Mouse (Mus musculus): Measurements from ENCODE around the gene Ahcyl2. TPM values are rescaled to one million over a fixed set of nuclear protein-coding genes. Genes with fewer than 3 reads are reported as not detected.
A peak's percentile ranks its signal among the peaks of the same experiment; 100 is the strongest.

Gene Ahcyl2
- polyA plus RNA-seq, 2 experiments, result 20.8 to 23.3 TPM

- no peaks in the 10 kb centered on the region for H3K9me3 ChIP-seq (ENCODE audit: control insufficient read depth, low read length)
- H3K4me1 ChIP-seq (ENCODE audit: control insufficient read depth, insufficient read depth, low read length), result no peaks in the 10 kb centered on the region
- no peak overlapping the region for H3K4me2 ChIP-seq (replicated peaks; ENCODE audit: low read depth, low read length, severe bottlenecking)
- 82% methylated on average over 4 of the region's 4 CpGs for WGBS
- no peak overlapping the region for H3K27ac ChIP-seq (replicated peaks; ENCODE audit: low read depth, low read length)
- no peak overlapping the region for H3K4me3 ChIP-seq (replicated peaks; ENCODE audit: low read length)
- ATAC-seq (ENCODE audit: low FRiP score, low read depth), result no peak
- no peak overlapping the region for H3K9ac ChIP-seq (ENCODE audit: low read depth, low read length, severe bottlenecking)
- DNase-seq (ENCODE audit: low spot score), result no peak
- no peaks in the 10 kb centered on the region for H3K36me3 ChIP-seq (ENCODE audit: control insufficient read depth, insufficient read depth, low read length)
- H3K27me3 ChIP-seq (ENCODE audit: control insufficient read depth, insufficient read depth, low read length), result no peaks in the 10 kb centered on the region
- no peak for TF ChIP-seq POLR2A (IDR thresholded peaks at IDR 0.05; ENCODE audit: borderline replicate concordance, extremely low read depth, insufficient read depth, insufficient read length)
These were observed 65.3 kb downstream of the Ahcyl2 start for GRCm38 (mm10) chr6:29833117-29833516.

GRCm38 (mm10) chr6:29833568-29834255 is 65.9 kb downstream of the Ahcyl2 start:
- H3K4me3 ChIP-seq (replicated peaks; ENCODE audit: low read length), result no peak overlapping the region
- H3K9ac ChIP-seq (ENCODE audit: low read depth, low read length, severe bottlenecking), result no peak overlapping the region
- ATAC-seq (ENCODE audit: low FRiP score, low read depth) (no peak), DNase-seq (ENCODE audit: low spot score) (peak; percentile 33)
- WGBS, result 67% methylated on average over 4 of the region's 4 CpGs
- no peak overlapping the region for H3K4me2 ChIP-seq (replicated peaks; ENCODE audit: low read depth, low read length, severe bottlenecking)
- no peak overlapping the region for H3K27ac ChIP-seq (replicated peaks; ENCODE audit: low read depth, low read length)
- no peaks in the 10 kb centered on the region for H3K36me3 ChIP-seq (ENCODE audit: control insufficient read depth, insufficient read depth, low read length)
- no peaks in the 10 kb centered on the region for H3K4me1 ChIP-seq (ENCODE audit: control insufficient read depth, insufficient read depth, low read length)
- no peak for TF ChIP-seq POLR2A (IDR thresholded peaks at IDR 0.05; ENCODE audit: borderline replicate concordance, extremely low read depth, insufficient read depth, insufficient read length)
- no peaks in the 10 kb centered on the region for H3K27me3 ChIP-seq (ENCODE audit: control insufficient read depth, insufficient read depth, low read length)
- no peaks in the 10 kb centered on the region for H3K9me3 ChIP-seq (ENCODE audit: control insufficient read depth, low read length)

- Histone ChIP-seq H3K4me1 (ENCODE audit: control insufficient read depth, insufficient read depth, low read length) (no peaks in the 10 kb centered on the region), H3K27ac (replicated peaks; ENCODE audit: low read depth, low read length) (no peak overlapping the region), H3K9me3 (ENCODE audit: control insufficient read depth, low read length) (no peaks in the 10 kb centered on the region), H3K4me3 (replicated peaks; ENCODE audit: low read length) (no peak overlapping the region), H3K4me2 (replicated peaks; ENCODE audit: low read depth, low read length, severe bottlenecking) (no peak overlapping the region), H3K27me3 (ENCODE audit: control insufficient read depth, insufficient read depth, low read length) (no peaks in the 10 kb centered on the region), H3K36me3 (ENCODE audit: control insufficient read depth, insufficient read depth, low read length) (no peaks in the 10 kb centered on the region), H3K9ac (ENCODE audit: low read depth, low read length, severe bottlenecking) (no peak overlapping the region)
- WGBS, result 83% methylated on average over 3 of the region's 3 CpGs
- TF ChIP-seq POLR2A (IDR thresholded peaks at IDR 0.05; ENCODE audit: borderline replicate concordance, extremely low read depth, insufficient read depth, insufficient read length), result no peak
- ATAC-seq (ENCODE audit: low FRiP score, low read depth) (no peak), DNase-seq (ENCODE audit: low spot score) (no peak)
These were observed 67.8 kb downstream of the Ahcyl2 start for GRCm38 (mm10) chr6:29835543-29836177.

- H3K4me3 ChIP-seq (replicated peaks; ENCODE audit: low read length), result no peak overlapping the region
- H3K4me2 ChIP-seq (replicated peaks; ENCODE audit: low read depth, low read length, severe bottlenecking), result no peak overlapping the region
- TF ChIP-seq POLR2A (IDR thresholded peaks at IDR 0.05; ENCODE audit: borderline replicate concordance, extremely low read depth, insufficient read depth, insufficient read length), result no peak
- H3K4me1 ChIP-seq (ENCODE audit: control insufficient read depth, insufficient read depth, low read length), result no peaks in the 10 kb centered on the region
- ATAC-seq (ENCODE audit: low FRiP score, low read depth) (no peak), DNase-seq (ENCODE audit: low spot score) (no peak)
- no peaks in the 10 kb centered on the region for H3K27me3 ChIP-seq (ENCODE audit: control insufficient read depth, insufficient read depth, low read length)
- 98% methylated on average over 2 of the region's 2 CpGs for WGBS
- H3K27ac ChIP-seq (replicated peaks; ENCODE audit: low read depth, low read length), result no peak overlapping the region
- H3K9ac ChIP-seq (ENCODE audit: low read depth, low read length, severe bottlenecking), result no peak overlapping the region
- H3K36me3 ChIP-seq (ENCODE audit: control insufficient read depth, insufficient read depth, low read length), result no peaks in the 10 kb centered on the region
- no peaks in the 10 kb centered on the region for H3K9me3 ChIP-seq (ENCODE audit: control insufficient read depth, low read length)
These were observed 69.8 kb downstream of the Ahcyl2 start for GRCm38 (mm10) chr6:29837579-29837978.

- no peaks in the 10 kb centered on the region for H3K9me3 ChIP-seq (ENCODE audit: control insufficient read depth, low read length)
- no peak for DNase-seq (ENCODE audit: low spot score)
- H3K4me2 ChIP-seq (replicated peaks; ENCODE audit: low read depth, low read length, severe bottlenecking), result no peak overlapping the region
- H3K36me3 ChIP-seq (ENCODE audit: control insufficient read depth, insufficient read depth, low read length), result no peaks in the 10 kb centered on the region
- no peak overlapping the region for H3K4me3 ChIP-seq (replicated peaks; ENCODE audit: low read length)
- no peak overlapping the region for H3K9ac ChIP-seq (ENCODE audit: low read depth, low read length, severe bottlenecking)
- TF ChIP-seq POLR2A (IDR thresholded peaks at IDR 0.05; ENCODE audit: borderline replicate concordance, extremely low read depth, insufficient read depth, insufficient read length), result no peak
- no peak overlapping the region for H3K27ac ChIP-seq (replicated peaks; ENCODE audit: low read depth, low read length)
- ATAC-seq (ENCODE audit: low FRiP score, low read depth), result no peak
- H3K4me1 ChIP-seq (ENCODE audit: control insufficient read depth, insufficient read depth, low read length), result no peaks in the 10 kb centered on the region
- H3K27me3 ChIP-seq (ENCODE audit: control insufficient read depth, insufficient read depth, low read length), result no peaks in the 10 kb centered on the region
- WGBS, result 89% methylated on average over 3 of the region's 3 CpGs
These were observed 70.7 kb downstream of the Ahcyl2 start for GRCm38 (mm10) chr6:29838531-29838930.
